Mouse (Mus musculus) midbrain, embryonic 12.5 days (tissue): ENCODE results near the gene Tcta. TPM values are rescaled to one million over a fixed set of nuclear protein-coding genes. Genes with fewer than 3 reads are reported as not detected.
"Not testable (repeated sequence)": the region's sequence is repeated elsewhere in the genome, so short reads cannot be mapped to it uniquely, and the experiment has no call there.

Source experiments
- ATAC-seq: fragments of 200-750 bp; cut with Nextera tagmentation; 2 replicates; pipeline ENCODE4 v1.8.0; 2017; ENCODE audit warnings: low read depth, moderate TSS enrichment, moderate library complexity; ENCODE audit not compliant: low FRiP score
- H3K27ac ChIP-seq: fragments of 300-500 bp; sonication (generic); replicated peaks from 2 replicates; pipeline ENCODE4 v1.5.1; 2016; ENCODE audit warnings: mild to moderate bottlenecking
- H3K27me3 ChIP-seq: fragments of 300-500 bp; sonication (generic); 2 replicates; pipeline ENCODE4 v1.6.1; 2016; ENCODE audit warnings: mild to moderate bottlenecking
- H3K36me3 ChIP-seq: fragments of 300-500 bp; sonication (generic); 2 replicates; pipeline ENCODE4 v1.6.1; 2016
- H3K4me1 ChIP-seq: fragments of 300-500 bp; sonication (generic); 2 replicates; pipeline ENCODE4 v1.6.1; 2016
- H3K4me2 ChIP-seq: fragments of 300-500 bp; sonication (generic); replicated peaks from 2 replicates; pipeline ENCODE4 v1.6.1; 2016; ENCODE audit warnings: mild to moderate bottlenecking, moderate library complexity
- H3K4me3 ChIP-seq: fragments of 300-500 bp; sonication (generic); 2 replicates; pipeline ENCODE4 v1.5.1; 2016; ENCODE audit warnings: mild to moderate bottlenecking
- H3K9ac ChIP-seq: fragments of 300-500 bp; sonication (generic); replicated peaks from 2 replicates; pipeline ENCODE4 v1.6.1; 2016; ENCODE audit warnings: mild to moderate bottlenecking, moderate library complexity
- H3K9me3 ChIP-seq: fragments of 300-500 bp; sonication (generic); 2 replicates; pipeline ENCODE4 v1.6.1; 2016; ENCODE audit warnings: mild to moderate bottlenecking
- WGBS: fragments of 180-500 bp; shearing (Covaris S2); methylation state at CpG from one replicate; pipeline ENCODE4 v1.1.7; 2016; 5-methylcytosine and 5-hydroxymethylcytosine counted together
- polyA plus RNA-seq: library from polyadenylated mRNA; unstranded; fragments of >200 nt; fragmentation: Nextera tagmentation; extraction: Ambion mirVana; gene quantifications from 2 replicates; pipeline ENCODE4 v1.2.1, GENCODE M21; 2016

Tcta gene
- polyA plus RNA-seq, 1 experiment from 2014 or later, result 41.7 TPM

- Histone ChIP-seq H3K9me3 (no peaks in the 10 kb centered on the region), H3K4me1 (peaks cover 34% of the 10 kb centered on the region), H3K4me2 (peak overlapping the region; percentile 83), H3K4me3 (peak overlapping the region; percentile 92), H3K36me3 (peaks cover 19% of the 10 kb centered on the region), H3K9ac (peak overlapping the region; percentile 98), H3K27ac (peak overlapping the region; percentile 100), H3K27me3 (no peaks in the 10 kb centered on the region)
- ATAC-seq, result no peak
- WGBS, result 27% methylated on average over 12 of the region's 12 CpGs
Observed at GRCm38 (mm10) chr9:108307021-108307807, 1.3 kb upstream of the Tcta start.

- peak; percentile 76 for ATAC-seq
- H3K4me3 ChIP-seq, result peak overlapping the region; percentile 92
- peaks cover 19% of the 10 kb centered on the region for H3K36me3 ChIP-seq
- H3K4me2 ChIP-seq, result peak overlapping the region; percentile 83
- peak overlapping the region; percentile 98 for H3K9ac ChIP-seq
- H3K27me3 ChIP-seq, result no peaks in the 10 kb centered on the region
- under 1% methylated on average over 48 of the region's 51 CpGs for WGBS
- H3K27ac ChIP-seq, result peak overlapping the region; percentile 100
- no peaks in the 10 kb centered on the region for H3K9me3 ChIP-seq
- peaks cover 34% of the 10 kb centered on the region for H3K4me1 ChIP-seq
Observed at GRCm38 (mm10) chr9:108306571-108306980, 616 bp upstream of the Tcta start.

- peak overlapping the region; percentile 100 for H3K27ac ChIP-seq
- peaks cover 32% of the 10 kb centered on the region for H3K36me3 ChIP-seq
- peak overlapping the region; percentile 92 for H3K4me3 ChIP-seq
- H3K9me3 ChIP-seq, result no peaks in the 10 kb centered on the region
- ATAC-seq, result 0 out of 2 replicates have a peak, but pooled peaks have one; percentile 2
- 8% methylated on average over 1 of the region's 1 CpGs for WGBS
- peak overlapping the region; percentile 75 for H3K9ac ChIP-seq
- no peaks in the 10 kb centered on the region for H3K27me3 ChIP-seq
- peaks cover 34% of the 10 kb centered on the region for H3K4me1 ChIP-seq
- H3K4me2 ChIP-seq, result peak overlapping the region; percentile 83
Observed at GRCm38 (mm10) chr9:108305170-108305569, 790 bp downstream of the Tcta start.

DNA sequence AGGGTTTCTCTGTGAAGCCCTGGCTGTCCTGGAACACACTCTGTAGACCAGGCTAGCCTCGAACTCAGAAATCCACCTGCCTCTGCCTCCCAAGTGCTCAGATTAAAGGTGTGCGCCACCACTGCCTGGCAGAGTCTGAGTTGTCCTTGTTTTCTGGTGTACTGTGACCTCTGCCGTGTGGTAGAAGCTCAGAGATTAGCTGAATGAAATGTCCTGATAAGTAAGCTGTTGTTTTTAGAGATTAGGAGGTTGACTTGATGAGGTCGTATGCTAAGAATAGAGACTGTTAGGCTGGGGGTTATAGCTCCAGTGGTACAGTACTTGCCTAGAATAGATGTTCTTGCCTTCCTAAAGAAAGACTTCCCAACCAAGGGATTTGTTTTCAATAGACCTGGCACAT, 1.2 kb downstream of the Tcta start:
- WGBS, result 83% methylated on average over 4 of the region's 4 CpGs
- peaks cover 33% of the 10 kb centered on the region for H3K36me3 ChIP-seq
- peaks cover 34% of the 10 kb centered on the region for H3K4me1 ChIP-seq
- H3K27me3 ChIP-seq, result no peaks in the 10 kb centered on the region
- peak overlapping the region; percentile 100; the same call in 1 of the 2 replicates for H3K27ac ChIP-seq
- H3K4me3 ChIP-seq, result peak overlapping the region; percentile 92
- ATAC-seq, result no peak
- H3K9ac ChIP-seq, result peak overlapping the region; percentile 75; the same call in 1 of the 2 replicates
- peak overlapping the region; percentile 83 for H3K4me2 ChIP-seq
- no peaks in the 10 kb centered on the region for H3K9me3 ChIP-seq

- H3K9ac ChIP-seq, result no peak overlapping the region
- H3K9me3 ChIP-seq, result no peaks in the 10 kb centered on the region
- WGBS, result 81% methylated on average over 3 of the region's 3 CpGs
- H3K27ac ChIP-seq, result no peak overlapping the region
- H3K4me3 ChIP-seq, result no peak overlapping the region
- no peak for ATAC-seq
- H3K4me2 ChIP-seq, result no peak overlapping the region
- H3K27me3 ChIP-seq, result no peaks in the 10 kb centered on the region
- H3K36me3 ChIP-seq, result peaks cover 42% of the 10 kb centered on the region
- H3K4me1 ChIP-seq, result peaks cover 21% of the 10 kb centered on the region
Observed at GRCm38 (mm10) chr9:108301853-108302252, 4.1 kb downstream of the Tcta start.

GRCm38 (mm10) chr9:108296453-108297355, 9.3 kb downstream of the Tcta start, which contains the start of gene Amt:
Gene Amt, plus strand, starts transcription at chr9:108296853.
- H3K4me2 ChIP-seq, result peak within 1 kb of the TSS; percentile 56
- 20% methylated on average over 18 of the region's 18 CpGs for WGBS
- H3K4me1 ChIP-seq, result peaks cover 21% of the 10 kb centered on the region
- H3K9me3 ChIP-seq, result no peaks in the 10 kb centered on the region
- peak within 1 kb of the TSS; percentile 51 for H3K9ac ChIP-seq
- peak within 1 kb of the TSS; percentile 68 for H3K27ac ChIP-seq
- H3K4me3 ChIP-seq, result peak within 1 kb of the TSS; percentile 36
- ATAC-seq, result peak; percentile 84
- H3K36me3 ChIP-seq, result peaks cover 41% of the 10 kb centered on the region
- no peaks in the 10 kb centered on the region for H3K27me3 ChIP-seq

DNA sequence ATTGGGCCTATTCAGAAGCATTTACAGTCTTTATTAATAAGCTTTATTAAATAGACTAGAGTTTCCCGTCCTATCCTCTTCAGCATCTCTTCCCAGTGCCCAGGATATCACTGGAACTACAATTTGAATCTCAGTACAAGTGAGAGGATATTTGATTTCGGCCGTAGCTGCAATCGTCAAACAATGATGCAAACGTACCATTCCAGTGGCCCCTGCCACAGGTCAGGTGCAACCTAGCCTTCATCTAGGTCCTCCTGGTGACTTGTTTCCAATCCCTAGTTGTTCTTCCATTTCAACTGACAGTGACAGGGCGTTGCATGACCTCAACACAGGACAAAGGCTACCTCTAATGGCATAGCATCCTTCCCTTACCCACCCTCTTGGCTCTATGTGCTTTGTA, 15.2 kb downstream of the Tcta start:
- Histone ChIP-seq H3K27me3 (no peaks in the 10 kb centered on the region), H3K9me3 (no peaks in the 10 kb centered on the region), H3K4me3 (peak overlapping the region; percentile 58), H3K36me3 (peaks cover 18% of the 10 kb centered on the region; the same call in 1 of the 2 replicates), H3K27ac (peak overlapping the region; percentile 69), H3K4me1 (peaks cover 11% of the 10 kb centered on the region), H3K9ac (peak overlapping the region; percentile 52), H3K4me2 (peak overlapping the region; percentile 66)
- WGBS, result 48% methylated on average over 6 of the region's 6 CpGs
- peak; percentile 25; the same call in 1 of the 2 replicates for ATAC-seq

- peak within 1 kb of the TSS; percentile 90 for H3K27ac ChIP-seq
- peaks cover 15% of the 10 kb centered on the region; the same call in 1 of the 2 replicates for H3K36me3 ChIP-seq
- no peaks in the 10 kb centered on the region for H3K27me3 ChIP-seq
- WGBS, result under 1% methylated on average over 32 of the region's 32 CpGs
- H3K4me3 ChIP-seq, result peak within 1 kb of the TSS; percentile 58
- peak within 1 kb of the TSS; percentile 63 for H3K9ac ChIP-seq
- ATAC-seq, result peak; percentile 97
- H3K4me2 ChIP-seq, result peak within 1 kb of the TSS; percentile 66
- H3K4me1 ChIP-seq, result peaks cover 10% of the 10 kb centered on the region
- no peaks in the 10 kb centered on the region for H3K9me3 ChIP-seq
Observed at GRCm38 (mm10) chr9:108290016-108290750, 15.8 kb downstream of the Tcta start, which contains the start of gene Nicn1. Gene Nicn1, plus strand, starts transcription at chr9:108290429.

DNA sequence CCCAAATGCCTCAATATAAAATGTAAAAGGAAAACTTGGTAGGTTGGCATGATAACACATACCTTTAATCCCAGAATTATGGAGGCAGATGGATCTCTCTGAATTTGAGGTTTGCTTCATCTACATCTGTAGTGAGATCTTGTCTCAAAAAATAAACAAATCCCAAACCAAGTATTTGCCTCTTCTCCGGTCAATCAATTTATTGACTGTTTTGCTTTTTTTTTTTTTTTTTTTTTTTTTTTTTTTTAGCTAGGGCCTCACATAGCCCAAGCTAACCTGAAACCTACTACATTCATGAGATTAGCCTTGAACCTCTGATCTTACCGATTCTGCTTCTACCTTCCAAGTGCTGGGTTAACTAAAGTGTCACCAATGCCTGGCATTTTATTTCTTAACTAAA, 16.6 kb downstream of the Tcta start:
- no peaks in the 10 kb centered on the region for H3K27me3 ChIP-seq
- peak overlapping the region; percentile 58 for H3K4me3 ChIP-seq
- no peaks in the 10 kb centered on the region for H3K9me3 ChIP-seq
- 63% methylated on average over 2 of the region's 2 CpGs for WGBS
- peak overlapping the region; percentile 63; the same call in 1 of the 2 replicates for H3K9ac ChIP-seq
- no peak for ATAC-seq
- H3K27ac ChIP-seq, result peak overlapping the region; percentile 90
- H3K4me2 ChIP-seq, result peak overlapping the region; percentile 66
- peaks cover 9% of the 10 kb centered on the region; the same call in 1 of the 2 replicates for H3K36me3 ChIP-seq
- peaks cover 10% of the 10 kb centered on the region for H3K4me1 ChIP-seq

DNA sequence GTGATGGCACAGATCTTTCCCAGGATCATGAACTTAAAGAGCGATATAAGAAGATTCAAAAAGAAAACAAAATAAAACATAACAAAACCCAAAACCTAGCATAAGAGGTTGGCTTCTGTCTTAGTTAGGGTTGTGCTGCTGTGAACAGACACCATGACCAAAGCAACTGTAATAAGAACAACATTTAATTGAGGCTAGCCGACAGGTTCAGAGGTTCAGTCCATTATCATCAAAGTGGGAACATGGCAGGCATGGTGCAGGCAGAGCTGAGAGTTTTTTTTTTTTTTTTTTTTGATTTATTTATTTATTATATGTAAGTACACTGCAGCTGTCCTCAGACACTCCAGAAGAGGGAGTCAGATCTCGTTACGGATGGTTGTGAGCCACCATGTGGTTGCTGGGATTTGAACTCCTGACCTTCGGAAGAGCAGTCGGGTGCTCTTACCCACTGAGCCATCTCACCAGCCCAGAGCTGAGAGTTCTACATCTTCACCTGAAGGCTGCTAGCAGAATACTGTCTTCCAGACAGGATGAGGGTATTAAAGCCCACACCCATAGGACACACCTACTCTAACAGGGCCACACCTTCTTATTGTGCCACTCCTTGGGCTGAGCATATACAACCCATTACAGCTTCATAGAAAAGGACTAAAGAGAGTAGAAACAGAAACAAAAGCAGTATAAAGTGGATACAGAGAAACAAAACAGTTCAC, 18.3 kb downstream of the Tcta start:
- 91% methylated on average over 4 of the region's 6 CpGs for WGBS

GRCm38 (mm10) chr9:108284410-108284809, 21.6 kb downstream of the Tcta start:
- WGBS, result 15% methylated on average over 6 of the region's 6 CpGs

More for the DNA sequence above, 18.3 kb downstream of the Tcta start:
- H3K27ac ChIP-seq, H3K9ac ChIP-seq, H3K36me3 ChIP-seq, H3K4me3 ChIP-seq, H3K4me2 ChIP-seq, H3K9me3 ChIP-seq, H3K27me3 ChIP-seq, ATAC-seq, H3K4me1 ChIP-seq: not testable (repeated sequence)

More at GRCm38 (mm10) chr9:108284410-108284809, 21.6 kb downstream of the Tcta start:
- no peaks in the 10 kb centered on the region for H3K36me3 ChIP-seq
- H3K4me3 ChIP-seq, result no peak overlapping the region
- no peak overlapping the region for H3K9ac ChIP-seq
- ATAC-seq, result peak; percentile 60
- no peaks in the 10 kb centered on the region for H3K9me3 ChIP-seq
- no peaks in the 10 kb centered on the region for H3K4me1 ChIP-seq
- H3K27ac ChIP-seq, result no peak overlapping the region
- H3K4me2 ChIP-seq, result no peak overlapping the region
- no peaks in the 10 kb centered on the region for H3K27me3 ChIP-seq
